Mouse (Mus musculus) lung, embryonic 16.5 days (tissue): ENCODE results near the gene Slc43a1. TPM values are rescaled to one million over a fixed set of nuclear protein-coding genes. Genes with fewer than 3 reads are reported as not detected.
"Not testable (repeated sequence)": the region's sequence is repeated elsewhere in the genome, so short reads cannot be mapped to it uniquely, and the experiment has no call there.

Experiments used
- ATAC-seq: fragments of 200-750 bp; cut with Nextera tagmentation; 2 replicates; pipeline ENCODE4 v1.8.0; 2017; ENCODE audit warnings: low read depth, mild to moderate bottlenecking, moderate library complexity
- H3K27ac ChIP-seq: fragments of 300-500 bp; sonication (generic); 2 replicates; pipeline ENCODE4 v1.5.1; 2014; ENCODE audit warnings: mild to moderate bottlenecking, control low read depth, low read length
- H3K27me3 ChIP-seq: fragments of 300-500 bp; sonication (generic); 2 replicates; pipeline ENCODE4 v1.6.1; 2014; ENCODE audit warnings: low read depth, low read length, mixed read lengths; ENCODE audit not compliant: control insufficient read depth, insufficient read depth
- H3K36me3 ChIP-seq: fragments of 300-500 bp; sonication (generic); 2 replicates; pipeline ENCODE4 v1.6.1; 2014; ENCODE audit warnings: low read length; ENCODE audit not compliant: control insufficient read depth, insufficient read depth
- H3K4me1 ChIP-seq: fragments of 300-500 bp; sonication (generic); replicated peaks from 2 replicates; pipeline ENCODE4 v1.6.1; 2014; ENCODE audit warnings: low read length, mixed read lengths; ENCODE audit not compliant: control insufficient read depth, insufficient read depth
- H3K4me2 ChIP-seq: fragments of 300-500 bp; sonication (generic); 2 replicates; pipeline ENCODE4 v1.6.1; 2014; ENCODE audit warnings: low read depth, low read length, control low read depth
- H3K4me3 ChIP-seq: fragments of 300-500 bp; sonication (generic); 2 replicates; pipeline ENCODE4 v1.5.1; 2014; ENCODE audit warnings: mild to moderate bottlenecking, low read length, control low read depth
- H3K9ac ChIP-seq: fragments of 300-500 bp; sonication (generic); 2 replicates; pipeline ENCODE4 v1.6.1; 2014; ENCODE audit warnings: low read length, control low read depth
- H3K9me3 ChIP-seq: fragments of 300-500 bp; sonication (generic); 2 replicates; pipeline ENCODE4 v1.6.1; 2016; ENCODE audit warnings: low read length; ENCODE audit not compliant: control insufficient read depth
- WGBS: fragments of 180-500 bp; shearing (Covaris S2); extraction: QIAGEN DNeasy Blood & Tissue Kit; methylation state at CpG from one replicate; pipeline ENCODE4 v1.1.7; 2014; 5-methylcytosine and 5-hydroxymethylcytosine counted together
- polyA plus RNA-seq: library from polyadenylated mRNA; unstranded; fragments of >200 nt; fragmentation: Nextera tagmentation; extraction: Ambion mirVana; gene quantifications from 2 replicates; pipeline ENCODE4 v1.2.1, GENCODE M21; 2015

The Slc43a1 gene
- polyA plus RNA-seq, 1 experiment from 2014 or later = 16.5 TPM

DNA sequence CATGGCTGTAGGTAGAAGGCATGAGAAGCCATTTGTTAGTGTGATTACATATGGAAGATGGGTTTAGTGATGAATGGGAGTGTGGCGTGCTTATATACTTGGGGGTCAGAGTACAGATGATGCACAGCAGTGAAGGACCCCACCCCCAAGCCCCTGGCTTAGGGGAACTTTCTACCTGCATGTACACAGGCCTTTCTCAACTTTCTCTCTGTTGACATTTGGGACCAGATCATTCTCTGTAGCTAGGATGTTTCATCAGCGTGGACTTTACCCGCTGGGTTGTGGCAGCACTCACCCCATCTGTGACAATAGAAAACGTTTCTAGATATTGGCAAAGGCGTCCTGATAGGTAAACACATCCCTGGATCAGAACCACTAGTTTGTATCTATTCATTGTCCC lies 37.4 kb upstream of the Slc43a1 start:
- ATAC-seq, H3K4me1 ChIP-seq, H3K4me3 ChIP-seq, H3K36me3 ChIP-seq, H3K9me3 ChIP-seq, H3K9ac ChIP-seq, H3K4me2 ChIP-seq, H3K27ac ChIP-seq, H3K27me3 ChIP-seq: not testable (repeated sequence)
- 63% methylated on average over 5 of the region's 5 CpGs for WGBS

DNA sequence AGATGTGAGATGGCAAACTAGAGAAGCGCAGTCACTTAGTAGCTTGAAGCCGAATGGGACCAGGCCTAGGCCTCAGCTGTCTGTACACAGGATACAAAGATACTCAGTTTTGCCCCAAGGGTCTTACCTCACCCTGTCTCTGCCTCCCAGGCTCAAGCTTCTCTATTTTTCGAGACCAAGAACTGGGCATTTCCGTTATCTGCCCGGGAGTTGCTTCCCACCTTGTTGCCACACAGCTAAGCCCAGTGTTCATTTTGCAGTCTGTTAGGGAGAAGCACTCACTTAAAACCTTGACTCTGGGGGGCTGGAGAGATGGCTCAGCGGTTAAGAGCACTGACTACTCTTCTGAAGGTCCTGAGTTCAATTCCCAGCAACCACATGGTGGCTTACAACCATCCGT lies 34.7 kb upstream of the Slc43a1 start:
- ATAC-seq = no peak
- no peak overlapping the region for H3K4me2 ChIP-seq
- H3K36me3 ChIP-seq = no peaks in the 10 kb centered on the region
- 86% methylated on average over 7 of the region's 7 CpGs for WGBS
- no peak overlapping the region for H3K27ac ChIP-seq
- no peaks in the 10 kb centered on the region for H3K27me3 ChIP-seq
- no peaks in the 10 kb centered on the region for H3K4me1 ChIP-seq
- no peak overlapping the region for H3K9ac ChIP-seq
- H3K4me3 ChIP-seq = no peak overlapping the region
- H3K9me3 ChIP-seq = no peaks in the 10 kb centered on the region

DNA sequence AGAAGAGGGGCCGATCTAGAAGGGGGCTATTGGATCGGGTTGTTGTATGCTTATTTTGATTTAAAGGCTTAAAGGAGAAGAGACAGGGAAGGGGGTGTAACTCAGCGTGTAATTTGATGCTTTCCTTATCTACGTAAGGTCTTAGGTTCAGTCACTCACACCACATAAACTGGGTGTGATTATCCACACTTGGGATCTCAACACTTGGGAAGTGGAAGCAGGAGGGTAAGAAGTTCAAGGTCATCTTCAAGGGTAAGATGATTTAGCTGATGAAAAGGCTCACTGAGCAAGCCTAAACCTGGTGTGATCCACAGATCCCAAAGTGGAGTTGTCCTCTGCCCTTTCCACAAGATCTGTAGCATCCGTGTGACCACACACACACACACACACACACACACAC lies 32.1 kb upstream of the Slc43a1 start:
- no peaks in the 10 kb centered on the region for H3K36me3 ChIP-seq
- H3K9me3 ChIP-seq = no peaks in the 10 kb centered on the region
- H3K27me3 ChIP-seq = no peaks in the 10 kb centered on the region
- H3K27ac ChIP-seq = no peak overlapping the region
- no peak overlapping the region for H3K9ac ChIP-seq
- no peak for ATAC-seq
- no peak overlapping the region for H3K4me2 ChIP-seq
- peaks cover 4% of the 10 kb centered on the region for H3K4me1 ChIP-seq
- H3K4me3 ChIP-seq = no peak overlapping the region
- WGBS = 49% methylated on average over 5 of the region's 5 CpGs

DNA sequence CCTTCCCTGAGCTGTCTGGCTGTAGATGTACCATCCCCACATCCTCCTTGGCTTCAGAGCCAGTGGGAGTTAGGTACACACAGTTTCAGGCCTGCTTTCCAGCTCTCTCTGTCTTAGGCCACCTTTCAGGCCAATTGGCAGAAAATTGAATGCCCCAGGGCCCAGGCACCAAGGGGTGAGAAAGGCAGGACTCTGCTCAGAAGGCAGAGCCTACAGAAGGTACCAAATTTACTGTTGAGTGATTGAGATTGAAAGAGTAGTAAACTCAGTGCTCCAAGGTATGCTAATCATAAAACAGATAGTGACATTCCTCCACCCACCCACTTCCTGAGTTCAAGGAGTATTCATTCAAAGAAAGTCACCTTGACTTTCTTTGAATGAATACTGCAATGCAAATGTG lies 29.3 kb upstream of the Slc43a1 start:
- H3K27ac ChIP-seq = no peak overlapping the region
- no peak overlapping the region for H3K4me3 ChIP-seq
- no peak overlapping the region for H3K9ac ChIP-seq
- H3K4me2 ChIP-seq = no peak overlapping the region
- no peaks in the 10 kb centered on the region for H3K36me3 ChIP-seq
- no peak for ATAC-seq
- peaks cover 6% of the 10 kb centered on the region for H3K4me1 ChIP-seq
- H3K27me3 ChIP-seq = no peaks in the 10 kb centered on the region
- H3K9me3 ChIP-seq = no peaks in the 10 kb centered on the region

DNA sequence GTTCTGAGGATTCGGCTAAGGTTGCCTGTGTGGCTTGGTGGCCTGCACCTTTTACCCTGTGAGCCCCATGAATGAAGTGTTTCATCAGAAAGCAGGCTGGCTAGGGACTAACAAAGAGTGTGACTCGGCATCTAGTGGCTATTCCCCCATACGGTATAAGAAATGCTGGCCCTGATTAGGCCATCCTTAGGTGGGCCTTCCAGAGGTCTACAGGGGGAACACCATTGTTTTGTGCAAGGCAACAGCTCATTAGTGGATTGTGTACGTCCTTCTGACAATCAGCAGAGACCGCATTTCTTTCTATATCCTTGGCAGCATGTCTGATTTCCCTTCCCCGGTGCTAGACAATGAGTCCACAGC lies 28.1 kb upstream of the Slc43a1 start:
- WGBS = 75% methylated on average over 6 of the region's 6 CpGs
- Histone ChIP-seq H3K4me2 (peak overlapping the region; percentile 63), H3K4me3 (no peak overlapping the region)

DNA sequence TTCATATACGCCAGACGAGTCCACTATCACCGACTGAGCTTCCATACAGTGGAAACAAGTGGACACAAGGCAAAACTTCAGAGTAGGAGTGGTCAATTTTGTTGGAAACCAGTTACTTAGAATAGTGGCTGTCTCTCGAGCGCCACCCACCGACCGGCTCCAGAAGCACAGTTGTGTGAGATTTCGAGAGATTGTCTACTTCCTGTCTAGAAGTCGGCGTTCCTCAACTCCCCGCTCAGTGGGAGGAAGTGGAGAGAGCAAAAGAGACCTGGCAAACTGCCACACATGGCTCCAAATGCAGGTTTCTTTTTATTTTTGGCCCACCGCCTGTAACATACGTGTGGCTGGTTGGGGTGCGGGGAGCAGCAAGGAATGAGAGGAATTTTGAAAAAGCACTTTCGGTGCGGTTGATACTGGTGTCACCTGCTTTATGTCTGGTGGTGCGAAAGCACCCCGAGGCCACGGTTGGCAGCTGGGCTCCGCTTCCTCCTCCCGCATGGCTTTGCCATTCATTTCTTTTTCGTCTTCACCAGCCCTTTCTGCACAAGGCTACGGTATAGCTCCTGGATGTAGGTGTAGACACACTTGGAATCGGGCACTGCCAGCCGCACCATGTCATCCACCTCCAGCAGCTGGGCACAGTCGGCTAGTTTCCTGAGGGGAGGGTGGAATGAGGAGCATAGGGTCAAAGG lies 27.6 kb upstream of the Slc43a1 start:
- H3K9ac ChIP-seq = peak overlapping the region; percentile 54
- H3K27ac ChIP-seq = peak overlapping the region; percentile 29; the same call in 1 of the 2 replicates
- ATAC-seq = peak; percentile 84
- no peaks in the 10 kb centered on the region for H3K27me3 ChIP-seq
- no peaks in the 10 kb centered on the region for H3K9me3 ChIP-seq
- H3K4me3 ChIP-seq = peak overlapping the region; percentile 40
- 23% methylated on average over 26 of the region's 26 CpGs for WGBS
- no peaks in the 10 kb centered on the region for H3K36me3 ChIP-seq
- peaks cover 6% of the 10 kb centered on the region for H3K4me1 ChIP-seq
- H3K4me2 ChIP-seq = peak overlapping the region; percentile 63

More for the DNA sequence above, 28.1 kb upstream of the Slc43a1 start:
- peak; percentile 22; the same call in 1 of the 2 replicates for ATAC-seq
- Histone ChIP-seq H3K9ac (no peak overlapping the region), H3K27me3 (no peaks in the 10 kb centered on the region), H3K27ac (no peak overlapping the region), H3K9me3 (no peaks in the 10 kb centered on the region), H3K36me3 (no peaks in the 10 kb centered on the region), H3K4me1 (peaks cover 6% of the 10 kb centered on the region)

DNA sequence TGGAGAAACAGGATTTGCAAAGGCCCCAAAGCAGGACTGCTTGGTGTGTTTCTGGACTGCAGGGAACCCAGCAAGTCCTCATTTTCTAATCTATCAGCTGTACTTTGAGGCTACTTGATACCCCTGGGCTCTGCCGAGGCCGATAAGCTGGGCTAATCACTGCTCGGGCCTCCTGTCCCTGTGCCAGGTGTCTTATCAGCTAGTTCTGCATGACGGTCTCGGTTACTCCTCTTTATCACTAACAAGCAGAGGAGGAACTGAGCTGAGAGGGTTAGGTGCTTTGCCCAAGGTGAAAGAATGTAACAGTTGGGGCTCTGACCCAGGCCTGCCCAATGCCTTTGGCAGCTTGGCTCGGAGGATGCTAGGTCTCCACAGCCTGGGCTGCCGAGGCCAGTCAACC lies 26.8 kb upstream of the Slc43a1 start:
- Histone ChIP-seq H3K27ac (no peak overlapping the region), H3K36me3 (no peaks in the 10 kb centered on the region), H3K9me3 (no peaks in the 10 kb centered on the region), H3K4me2 (no peak overlapping the region), H3K4me3 (no peak overlapping the region), H3K4me1 (peaks cover 6% of the 10 kb centered on the region), H3K27me3 (no peaks in the 10 kb centered on the region), H3K9ac (no peak overlapping the region)
- WGBS = 35% methylated on average over 7 of the region's 7 CpGs
- ATAC-seq = 0 out of 2 replicates have a peak, but pooled peaks have one; percentile 15

DNA sequence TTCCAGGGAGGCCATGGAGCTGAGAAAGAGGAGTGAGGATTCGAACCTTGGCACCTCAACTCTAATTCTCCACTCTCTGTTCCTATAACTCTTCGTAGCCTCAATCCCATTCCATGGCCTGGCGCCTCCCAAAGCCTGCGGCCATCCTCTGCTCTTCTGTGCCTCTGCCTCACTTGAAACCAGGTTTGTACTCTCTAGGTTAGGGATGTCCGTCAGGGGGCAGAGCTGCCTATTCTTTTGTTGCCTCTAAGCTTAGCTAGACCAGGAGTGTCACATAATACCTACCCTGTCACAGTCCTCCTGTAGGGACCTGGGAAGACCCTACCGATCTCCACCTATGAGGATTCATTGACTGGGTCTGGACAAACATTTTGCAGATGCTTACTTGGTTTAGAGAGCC lies 26.0 kb upstream of the Slc43a1 start:
- H3K27me3 ChIP-seq = no peaks in the 10 kb centered on the region
- no peaks in the 10 kb centered on the region for H3K36me3 ChIP-seq
- no peak overlapping the region for H3K4me3 ChIP-seq
- no peak overlapping the region for H3K4me2 ChIP-seq
- no peaks in the 10 kb centered on the region for H3K9me3 ChIP-seq
- H3K9ac ChIP-seq = no peak overlapping the region
- no peak for ATAC-seq
- no peak overlapping the region for H3K27ac ChIP-seq
- H3K4me1 ChIP-seq = peaks cover 6% of the 10 kb centered on the region
- 81% methylated on average over 6 of the region's 6 CpGs for WGBS

DNA sequence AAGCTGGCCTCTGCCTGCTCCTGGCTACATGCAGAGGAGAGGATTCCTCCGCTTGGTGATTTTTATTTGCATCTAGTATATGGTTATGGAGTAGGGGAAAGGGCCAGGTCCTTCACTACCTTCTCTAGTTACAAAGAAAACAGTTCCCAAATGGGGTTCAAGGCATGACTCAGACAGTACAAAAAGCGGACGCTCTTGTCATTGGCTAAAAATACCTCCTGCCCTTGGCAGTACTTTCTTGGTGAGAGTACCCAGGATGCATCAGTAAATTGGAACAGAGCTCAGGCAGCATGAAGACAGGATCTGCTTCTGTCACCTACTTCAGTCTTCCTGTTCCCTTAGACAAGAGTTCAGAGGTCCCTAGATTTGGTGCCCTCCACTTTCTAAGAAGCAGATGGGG lies 18.8 kb upstream of the Slc43a1 start:
- 36% methylated on average over 3 of the region's 3 CpGs for WGBS
- ATAC-seq = no peak

DNA sequence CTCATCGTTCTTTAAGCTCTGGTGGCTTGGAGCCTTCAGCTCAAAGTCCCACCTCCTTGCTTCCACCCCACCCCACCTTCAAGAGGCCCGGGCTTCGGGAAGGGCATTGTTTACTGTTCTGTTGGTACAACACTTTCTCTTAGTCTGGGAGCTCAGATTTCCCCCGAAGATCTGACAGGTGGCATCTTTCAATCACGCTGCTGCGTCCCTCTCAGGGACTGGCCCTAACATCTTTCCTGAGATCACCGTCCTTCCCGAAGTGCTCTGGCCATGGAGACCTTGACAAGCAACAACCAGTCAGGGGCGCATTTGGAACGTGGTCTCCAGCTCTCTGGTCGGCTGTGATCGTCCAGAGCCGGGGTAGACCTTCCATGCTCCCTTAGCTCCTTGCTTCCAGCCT lies 16.1 kb upstream of the Slc43a1 start, which contains the start of gene Smtnl1:
Smtnl1 (minus strand) TSS at position 101 of the 400 bp plus-strand sequence.
- H3K4me3 ChIP-seq = no peak within 1 kb of the TSS
- no peak within 1 kb of the TSS for H3K4me2 ChIP-seq
- peaks cover 5% of the 10 kb centered on the region; the same call in 1 of the 2 replicates for H3K27me3 ChIP-seq
- no peak within 1 kb of the TSS for H3K9ac ChIP-seq
- H3K9me3 ChIP-seq = no peaks in the 10 kb centered on the region
- H3K4me1 ChIP-seq = peaks cover 4% of the 10 kb centered on the region
- no peak within 1 kb of the TSS for H3K27ac ChIP-seq
- H3K36me3 ChIP-seq = no peaks in the 10 kb centered on the region
- ATAC-seq = no peak
- 31% methylated on average over 13 of the region's 13 CpGs for WGBS

More for the DNA sequence above, 18.8 kb upstream of the Slc43a1 start:
- Histone ChIP-seq H3K9ac (no peak overlapping the region), H3K27me3 (peaks cover 5% of the 10 kb centered on the region; the same call in 1 of the 2 replicates), H3K9me3 (no peaks in the 10 kb centered on the region), H3K4me2 (no peak overlapping the region), H3K4me3 (no peak overlapping the region), H3K36me3 (no peaks in the 10 kb centered on the region), H3K4me1 (no peaks in the 10 kb centered on the region), H3K27ac (no peak overlapping the region)
